Comparison of ENCODE assay signal across 9 mouse cellular contexts in genomic region chr11:5060756-5061412, GRCm38 (mm10). TPM values are rescaled to one million over a fixed set of nuclear protein-coding genes. Genes with fewer than 3 reads are reported as not detected.
DNase-seq lines count a peak whose midpoint lies in the region; ATAC-seq and TF ChIP-seq lines count a peak whose summit lies in the region.
"Had no signal": no experiment of that assay in that cellular context is flagged by ENCODE, and none has a peak within 500 bp of the region (broad histone marks: within the 10 kb centered on the region; RNA-seq: fewer than 3 reads in every experiment).

No protein-coding gene starts in this region.

- H3K9me3 ChIP-seq in E14TG2a.4 (ENCODE audit: low read length), result no peaks in the 10 kb centered on the region
- no peaks in the 10 kb centered on the region for H3K9me3 ChIP-seq in forebrain, embryonic 16.5 days (ENCODE audit: control insufficient read depth, low read length)
- H3K9me3 ChIP-seq in liver, embryonic 13.5 days (replicated peaks), result no peaks in the 10 kb centered on the region
- H3K9me3 ChIP-seq in stomach, embryonic 16.5 days (replicated peaks; ENCODE audit: control insufficient read depth, low read length), result no peaks in the 10 kb centered on the region

- no peak overlapping the region for H3K27ac ChIP-seq in forebrain, embryonic 16.5 days (ENCODE audit: low read length)
- H3K27ac ChIP-seq in liver, embryonic 13.5 days, result no peak overlapping the region
- no peak overlapping the region for H3K27ac ChIP-seq in stomach, embryonic 16.5 days (ENCODE audit: low read length)

- peak; percentile 18 for DNase-seq in gastrocnemius, postnatal 14 days
- no peak for DNase-seq in gastrocnemius, postnatal 36 days
- DNase-seq in liver, embryonic 13.5 days, result no peak
- no peak for DNase-seq in frontal cortex, postnatal 25 days (ENCODE audit: low spot score in 2 of 2)
- DNase-seq in c-Kit-positive CD71-positive TER-119-positive erythroid progenitor cells, embryonic 14.5 days (ENCODE audit: low spot score), result no peak

- TF ChIP-seq CTCF in E14TG2a.4 (conservative IDR thresholded peaks at IDR 0.05; ENCODE audit: low read length), result no peak

- 57% methylated on average over 28 of the region's 28 CpGs for WGBS in forebrain, embryonic 16.5 days
- WGBS in liver, embryonic 13.5 days (ENCODE audit: insufficient replicate concordance), result 60% methylated on average over 28 of the region's 28 CpGs
- WGBS in stomach, embryonic 16.5 days, result 65% methylated on average over 28 of the region's 28 CpGs

- peaks cover 85% of the 10 kb centered on the region for H3K4me1 ChIP-seq in E14TG2a.4 (replicated peaks; ENCODE audit: low read depth, low read length)
- peaks cover 62% of the 10 kb centered on the region for H3K4me1 ChIP-seq in forebrain, embryonic 16.5 days (replicated peaks; ENCODE audit: control insufficient read depth, insufficient read depth, low read length)
- peaks cover 69% of the 10 kb centered on the region for H3K4me1 ChIP-seq in liver, embryonic 13.5 days (replicated peaks)
- peaks cover 51% of the 10 kb centered on the region for H3K4me1 ChIP-seq in stomach, embryonic 16.5 days (ENCODE audit: control insufficient read depth, insufficient read depth, low read length)

- intact Hi-C loops in gastrocnemius, postnatal 14 days (cut with DNase I; ENCODE audit: low total_unique reads), result loop anchor here (2.0 kb wide), 1 partner anchor 42 kb away; no protein-coding TSS in a partner anchor
- intact Hi-C loops in gastrocnemius, postnatal 36 days (cut with DNase I), result no loop called here

- ATAC-seq in forebrain, embryonic 16.5 days, result no peak
- no peak for ATAC-seq in liver, embryonic 13.5 days (ENCODE audit: low read depth)
- ATAC-seq in stomach, embryonic 16.5 days (ENCODE audit: insufficient read depth, low FRiP score), result no peak
- ATAC-seq: Patski had no signal

- peak overlapping the region; percentile 91 for H3K4me3 ChIP-seq in E14TG2a.4 (replicated peaks; ENCODE audit: low read length)
- no peak overlapping the region; the same call in 1 of the 2 replicates for H3K4me3 ChIP-seq in forebrain, embryonic 16.5 days (replicated peaks; ENCODE audit: low read length)
- peak overlapping the region; percentile 48 for H3K4me3 ChIP-seq in liver, embryonic 13.5 days (replicated peaks)
- peak overlapping the region; percentile 42 for H3K4me3 ChIP-seq in stomach, embryonic 16.5 days (replicated peaks; ENCODE audit: low read length)

- H3K9ac ChIP-seq in forebrain, embryonic 16.5 days (replicated peaks; ENCODE audit: low read depth, low read length), result 0 out of 2 replicates have a peak overlapping the region, but pooled peaks have one; percentile 35
- H3K9ac ChIP-seq in liver, embryonic 13.5 days, result peak overlapping the region; percentile 56; the same call in 1 of the 2 replicates
- peak overlapping the region; percentile 64 for H3K9ac ChIP-seq in stomach, embryonic 16.5 days (ENCODE audit: low read length)

- peaks cover 78% of the 10 kb centered on the region for H3K27me3 ChIP-seq in E14TG2a.4 (ENCODE audit: insufficient read depth, low read length)
- peaks cover 64% of the 10 kb centered on the region for H3K27me3 ChIP-seq in forebrain, embryonic 16.5 days (replicated peaks; ENCODE audit: control insufficient read depth, insufficient read depth, low read length)
- H3K27me3 ChIP-seq in liver, embryonic 13.5 days, result peaks cover 91% of the 10 kb centered on the region
- peaks cover 46% of the 10 kb centered on the region for H3K27me3 ChIP-seq in stomach, embryonic 16.5 days (ENCODE audit: control insufficient read depth, insufficient read depth, low read length)
- H3K27me3 ChIP-seq: Patski had no signal

- peak overlapping the region; percentile 70 for H3K4me2 ChIP-seq in forebrain, embryonic 16.5 days (ENCODE audit: low read length)
- peak overlapping the region; percentile 74 for H3K4me2 ChIP-seq in liver, embryonic 13.5 days
- H3K4me2 ChIP-seq in stomach, embryonic 16.5 days (ENCODE audit: low read depth, low read length), result peak overlapping the region; percentile 92

- peaks cover 27% of the 10 kb centered on the region for H3K36me3 ChIP-seq in E14TG2a.4 (ENCODE audit: insufficient read depth, low read length)
- no peaks in the 10 kb centered on the region for H3K36me3 ChIP-seq in forebrain, embryonic 16.5 days (ENCODE audit: control insufficient read depth, insufficient read depth)
- H3K36me3 ChIP-seq in liver, embryonic 13.5 days, result no peaks in the 10 kb centered on the region
- H3K36me3 ChIP-seq in stomach, embryonic 16.5 days (ENCODE audit: control insufficient read depth, insufficient read depth, low read length), result no peaks in the 10 kb centered on the region

RNA-seq across cellular contexts. Expression of gene Rasl10a, which starts 3.0 kb away (rescaled TPM):
- under 1 TPM in 1 of 2 experiments, not detected in 1; 0.25 TPM for total RNA-seq in gastrocnemius, postnatal 14 days (2021)
- total RNA-seq in gastrocnemius, postnatal 36 days (2021), result under 1 TPM in 1 of 2 experiments, not detected in 1; 0.28 TPM
- 0.45 and 0.76 TPM in 2 replicates for polyA plus RNA-seq in forebrain, embryonic 16.5 days (2015; fragmentation: Nextera tagmentation; extraction: Ambion mirVana)
- polyA plus RNA-seq in liver, embryonic 13.5 days (2015; fragmentation: Nextera tagmentation; extraction: Ambion mirVana), result 0.42 and 0.50 TPM in 2 replicates
- polyA plus RNA-seq in stomach, embryonic 16.5 days (2015; fragmentation: Nextera tagmentation; extraction: Ambion mirVana), result 0.49 and 1.8 TPM in 2 replicates

RNA-seq across cellular contexts. Expression of gene Gas2l1, which starts 4.2 kb away (rescaled TPM):
- total RNA-seq in gastrocnemius, postnatal 14 days (2021), result 10 to 100 TPM in 1 of 2 experiments, 1 to 10 TPM in 1; 8.4 to 12.0 TPM
- 1 to 10 TPM; 3.9 to 4.9 TPM for total RNA-seq in gastrocnemius, postnatal 36 days (2021)
- 17.2 and 18.4 TPM in 2 replicates for polyA plus RNA-seq in forebrain, embryonic 16.5 days (2015; fragmentation: Nextera tagmentation; extraction: Ambion mirVana)
- polyA plus RNA-seq in liver, embryonic 13.5 days (2015; fragmentation: Nextera tagmentation; extraction: Ambion mirVana), result 14.3 and 15.1 TPM in 2 replicates
- polyA plus RNA-seq in stomach, embryonic 16.5 days (2015; fragmentation: Nextera tagmentation; extraction: Ambion mirVana), result 11.0 and 14.1 TPM in 2 replicates

RNA-seq across cellular contexts. Expression of gene Rhbdd3, which starts 37.8 kb away (rescaled TPM):
- total RNA-seq in gastrocnemius, postnatal 14 days (2021), result 10 to 100 TPM; 17.8 to 20.2 TPM
- total RNA-seq in gastrocnemius, postnatal 36 days (2021), result 10 to 100 TPM; 24.4 to 26.0 TPM
- 25.1 and 33.0 TPM in 2 replicates for polyA plus RNA-seq in forebrain, embryonic 16.5 days (2015; fragmentation: Nextera tagmentation; extraction: Ambion mirVana)
- polyA plus RNA-seq in liver, embryonic 13.5 days (2015; fragmentation: Nextera tagmentation; extraction: Ambion mirVana), result 11.8 and 14.3 TPM in 2 replicates
- polyA plus RNA-seq in stomach, embryonic 16.5 days (2015; fragmentation: Nextera tagmentation; extraction: Ambion mirVana), result 24.8 and 25.2 TPM in 2 replicates

RNA-seq across cellular contexts. Expression of gene Ewsr1, which starts 38.2 kb away (rescaled TPM):
- 10 to 100 TPM; 87.0 to 90.4 TPM for total RNA-seq in gastrocnemius, postnatal 14 days (2021)
- 10 to 100 TPM; 70.7 to 92.0 TPM for total RNA-seq in gastrocnemius, postnatal 36 days (2021)
- 809 and 814 TPM in 2 replicates for polyA plus RNA-seq in forebrain, embryonic 16.5 days (2015; fragmentation: Nextera tagmentation; extraction: Ambion mirVana)
- 312 and 331 TPM in 2 replicates for polyA plus RNA-seq in liver, embryonic 13.5 days (2015; fragmentation: Nextera tagmentation; extraction: Ambion mirVana)
- 530 and 537 TPM in 2 replicates for polyA plus RNA-seq in stomach, embryonic 16.5 days (2015; fragmentation: Nextera tagmentation; extraction: Ambion mirVana)
